Mouse (Mus musculus) E14TG2a.4 (cell line): ENCODE data around the gene Srbd1.

Experiments used
- CTCF ChIP-seq: conservative IDR thresholded peaks from 2 replicates; pipeline ENCODE4 v1.5.1; 2014; ENCODE audit warnings: low read length
- NANOG ChIP-seq: IDR thresholded peaks from 2 replicates; pipeline ENCODE4 v1.6.1; 2014; ENCODE audit warnings: borderline replicate concordance, low read length, mixed read lengths
- POU5F1 ChIP-seq: IDR thresholded peaks from 2 replicates; pipeline ENCODE4 v1.6.1; 2014; ENCODE audit warnings: low read length, borderline replicate concordance

DNA sequence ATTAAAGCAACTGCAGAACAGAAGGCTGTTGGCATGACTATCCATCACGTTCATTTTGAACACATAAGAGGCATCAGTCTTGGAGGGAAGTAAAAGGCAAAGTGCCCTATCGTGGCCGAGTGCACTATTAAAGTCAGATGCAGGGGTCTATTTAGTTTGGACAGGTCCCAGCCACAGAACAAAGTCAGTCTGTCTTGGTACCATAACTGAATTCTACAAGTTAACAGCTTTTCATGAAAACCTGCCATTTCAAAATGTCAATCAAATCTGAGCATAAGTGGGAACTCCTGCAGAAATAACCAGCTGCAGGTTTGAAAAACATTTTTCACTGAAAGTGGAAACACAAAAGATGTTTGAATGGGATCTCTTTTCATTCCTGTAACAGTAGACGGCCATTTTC, 115.0 kb downstream of the Srbd1 start:
- no peak for TF ChIP-seq CTCF
- TF ChIP-seq NANOG = no peak
- no peak for TF ChIP-seq POU5F1
